Mouse (Mus musculus) neural tube, embryonic 14.5 days (tissue): ENCODE results near the gene Iqgap1. TPM values are rescaled to one million over a fixed set of nuclear protein-coding genes. Genes with fewer than 3 reads are reported as not detected.

Source experiments
- ATAC-seq: fragments of 200-750 bp; cut with Nextera tagmentation; 2 replicates; pipeline ENCODE4 v1.8.0; 2017; ENCODE audit warnings: low read depth, mild to moderate bottlenecking, moderate TSS enrichment, moderate library complexity
- H3K27ac ChIP-seq: fragments of 300-500 bp; sonication (generic); 2 replicates; pipeline ENCODE4 v1.5.1; 2014; ENCODE audit warnings: low read depth, mild to moderate bottlenecking, control low read depth, low read length, moderate library complexity, mixed read lengths
- H3K27me3 ChIP-seq: fragments of 300-500 bp; sonication (generic); 2 replicates; pipeline ENCODE4 v1.6.1; 2014; ENCODE audit warnings: low read length; ENCODE audit not compliant: control insufficient read depth, insufficient read depth
- H3K36me3 ChIP-seq: fragments of 300-500 bp; sonication (generic); 2 replicates; pipeline ENCODE4 v1.6.1; 2014; ENCODE audit warnings: low read length, mixed read lengths; ENCODE audit not compliant: control insufficient read depth, insufficient read depth
- H3K4me1 ChIP-seq: fragments of 300-500 bp; sonication (generic); 2 replicates; pipeline ENCODE4 v1.6.1; 2014; ENCODE audit warnings: low read length; ENCODE audit not compliant: control insufficient read depth, insufficient read depth
- H3K4me2 ChIP-seq: fragments of 300-500 bp; sonication (generic); 2 replicates; pipeline ENCODE4 v1.6.1; 2014; ENCODE audit warnings: mild to moderate bottlenecking, low read depth, low read length, control low read depth
- H3K4me3 ChIP-seq: fragments of 300-500 bp; sonication (generic); 2 replicates; pipeline ENCODE4 v1.5.1; 2014; ENCODE audit warnings: low read depth, low read length, control low read depth, mixed read lengths
- H3K9ac ChIP-seq: fragments of 300-500 bp; sonication (generic); replicated peaks from 2 replicates; pipeline ENCODE4 v1.6.1; 2014; ENCODE audit warnings: low read depth, mild to moderate bottlenecking, control low read depth, low read length, mixed read lengths
- H3K9me3 ChIP-seq: fragments of 300-500 bp; sonication (generic); 2 replicates; pipeline ENCODE4 v1.6.1; 2016; ENCODE audit warnings: low read length; ENCODE audit not compliant: control insufficient read depth
- WGBS: fragments of 180-500 bp; shearing (Covaris S2); extraction: QIAGEN DNeasy Blood & Tissue Kit; methylation state at CpG from one replicate; pipeline ENCODE4 v1.1.7; 2014; 5-methylcytosine and 5-hydroxymethylcytosine counted together
- polyA plus RNA-seq: library from polyadenylated mRNA; unstranded; fragments of >200 nt; fragmentation: Nextera tagmentation; extraction: Ambion mirVana; gene quantifications from 2 replicates; pipeline ENCODE4 v1.2.1, GENCODE M21; 2014

Iqgap1 gene
- polyA plus RNA-seq, 1 experiment from 2014 or later = 15.8 TPM

DNA sequence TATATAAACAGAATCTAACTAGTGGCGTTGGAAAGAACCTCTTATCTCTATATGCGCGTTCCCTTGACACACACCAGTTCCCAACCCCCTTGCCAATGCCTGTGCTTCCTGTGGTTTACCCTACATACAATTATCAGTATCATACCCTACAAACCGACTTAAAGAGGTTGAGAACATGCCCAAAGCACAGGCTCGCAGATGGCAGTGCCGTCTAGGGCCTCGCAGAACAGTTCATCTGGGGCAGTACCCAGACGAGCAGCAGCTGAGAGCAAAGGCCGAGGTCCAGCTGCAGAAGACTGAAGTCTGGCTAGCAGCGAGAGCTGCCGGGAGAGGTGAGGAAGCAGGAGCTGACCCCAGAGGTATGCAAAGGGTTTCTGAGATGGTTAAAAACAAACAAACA lies 158.6 kb downstream of the Iqgap1 start:
- ATAC-seq = no peak
- WGBS = 75% methylated on average over 11 of the region's 11 CpGs
- peak overlapping the region; percentile 10; the same call in 1 of the 2 replicates for H3K27ac ChIP-seq

DNA sequence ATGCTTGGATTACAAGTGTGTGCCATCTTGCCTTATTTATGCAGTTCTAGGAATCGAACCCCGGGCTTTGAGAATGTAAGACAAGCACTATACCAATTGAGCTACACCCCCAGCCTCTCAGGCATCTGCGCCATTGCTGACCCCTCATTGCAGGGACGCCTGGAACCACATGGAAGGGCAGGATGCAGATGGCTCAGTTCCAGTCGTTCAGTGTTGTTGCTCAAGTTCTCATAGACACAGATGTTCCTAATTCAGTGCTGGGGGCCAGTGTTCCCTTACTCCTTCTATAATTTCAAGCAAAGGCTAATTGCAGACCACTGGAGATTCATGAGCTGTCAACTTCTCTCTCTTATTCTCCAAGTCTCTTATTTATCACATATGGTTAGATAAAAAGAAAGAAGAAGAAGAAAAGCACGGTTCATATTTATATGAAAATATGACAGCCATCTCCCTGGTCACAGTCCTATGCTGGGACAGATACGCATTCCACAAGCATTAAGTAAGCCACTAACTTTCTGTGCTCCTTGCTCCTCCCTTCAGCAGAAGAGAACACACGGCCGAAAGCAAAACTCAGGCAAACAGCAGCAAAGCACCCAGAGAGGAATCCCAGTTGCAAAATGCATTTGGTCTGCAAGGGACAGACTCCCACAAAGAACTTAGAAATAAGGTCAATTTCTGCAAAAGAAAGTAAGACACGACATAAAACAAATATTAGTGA lies 159.4 kb downstream of the Iqgap1 start:
- H3K4me3 ChIP-seq = no peak overlapping the region
- WGBS = 74% methylated on average over 10 of the region's 10 CpGs

More for the DNA sequence above, 158.6 kb downstream of the Iqgap1 start:
- no peaks in the 10 kb centered on the region for H3K9me3 ChIP-seq
- H3K4me2 ChIP-seq = no peak overlapping the region
- H3K4me3 ChIP-seq = no peak overlapping the region
- no peak overlapping the region for H3K9ac ChIP-seq
- H3K27me3 ChIP-seq = no peaks in the 10 kb centered on the region
- H3K36me3 ChIP-seq = no peaks in the 10 kb centered on the region
- H3K4me1 ChIP-seq = no peaks in the 10 kb centered on the region

More for the DNA sequence above, 159.4 kb downstream of the Iqgap1 start:
- Histone ChIP-seq H3K4me2 (no peak overlapping the region), H3K9ac (no peak overlapping the region), H3K27ac (0 out of 2 replicates have a peak overlapping the region, but pooled peaks have one; percentile 10), H3K36me3 (no peaks in the 10 kb centered on the region), H3K9me3 (no peaks in the 10 kb centered on the region), H3K4me1 (no peaks in the 10 kb centered on the region), H3K27me3 (no peaks in the 10 kb centered on the region)
- ATAC-seq = no peak

Other genes with a start within 250 kb of the Iqgap1 start
- gene Crtc3, start 137.1 kb downstream of the Iqgap1 start, polyA plus RNA-seq = 17.2 and 23.2 TPM in 2 replicates
- 4.5 and 4.9 TPM in 2 replicates for gene Zscan2, start 34.9 kb upstream of the Iqgap1 start, polyA plus RNA-seq
- 31.4 and 32.1 TPM in 2 replicates for gene Wdr73, start 75.3 kb upstream of the Iqgap1 start, polyA plus RNA-seq
- gene Nmb, start 79.1 kb upstream of the Iqgap1 start, polyA plus RNA-seq = 4.9 and 6.3 TPM in 2 replicates
- 128 and 155 TPM in 2 replicates for gene Sec11a, start 121.8 kb upstream of the Iqgap1 start, polyA plus RNA-seq
- 8.9 and 11.1 TPM in 2 replicates for gene Zfp592, start 167.7 kb upstream of the Iqgap1 start, polyA plus RNA-seq
- gene Alpk3, start 231.6 kb upstream of the Iqgap1 start, polyA plus RNA-seq = 0.05 and 0.17 TPM in 2 replicates